Mouse (Mus musculus) c-Kit-negative CD71-positive TER-119-positive erythroid progenitor cells, embryonic 14.5 days (primary cell): ENCODE data around the gene Mettl1.

ENCODE experiments used
- DNase-seq: peaks from one replicate; pipeline ENCODE4 v3.0.0-alpha.2; 2013; ENCODE audit warnings: low read depth, low spot score

Gene Mettl1

DNA sequence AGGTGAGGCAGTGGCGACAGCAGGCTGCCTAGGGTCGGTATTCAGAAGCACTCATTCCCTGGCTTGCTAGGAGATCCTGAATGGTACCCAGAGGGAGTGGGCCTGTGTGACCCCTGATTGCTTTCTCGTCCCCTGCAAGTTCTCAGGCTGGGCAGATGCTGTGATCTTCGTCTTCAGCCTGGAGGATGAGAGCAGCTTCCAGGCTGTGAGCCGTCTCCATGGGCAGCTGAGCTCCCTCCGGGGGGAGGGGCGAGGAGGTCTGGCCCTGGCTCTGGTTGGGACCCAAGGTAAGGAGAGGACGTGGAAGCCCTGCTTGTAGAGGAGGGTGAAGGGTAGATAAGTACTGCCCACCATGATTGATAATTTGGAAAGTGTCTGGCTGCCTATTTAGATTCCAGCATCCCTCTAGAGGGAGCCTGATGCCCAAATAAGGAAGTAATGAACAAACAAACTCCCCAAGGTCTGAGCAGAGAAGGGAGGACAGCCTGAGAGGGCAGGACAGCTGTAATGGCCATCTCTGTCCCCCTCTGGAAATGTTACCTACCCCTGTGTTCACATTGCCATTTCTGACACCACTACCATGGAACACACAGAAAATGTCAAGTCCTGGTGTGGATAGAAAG lies 42.2 kb downstream of the Mettl1 start:
- no peak for DNase-seq

DNA sequence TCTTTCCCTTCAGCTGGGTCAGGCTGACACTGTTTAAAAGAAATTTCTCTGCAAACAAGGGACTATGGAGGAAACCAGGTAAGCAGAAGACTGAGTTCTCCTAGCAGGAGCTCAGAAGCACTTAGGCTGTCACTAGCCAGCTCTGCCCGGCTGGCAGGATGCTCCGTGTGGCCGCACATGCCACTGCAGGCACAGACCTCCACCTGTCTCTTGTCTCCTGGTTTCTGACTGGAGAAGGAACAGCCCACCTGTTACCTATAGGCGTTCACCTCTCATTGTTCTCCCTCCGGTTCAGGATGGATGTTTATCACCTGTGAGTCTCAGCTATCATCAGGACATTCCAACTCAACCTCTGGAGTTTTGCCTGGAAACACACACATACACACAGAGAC lies 42.7 kb downstream of the Mettl1 start:
- no peak for DNase-seq

GRCm38 (mm10) chr10:127085052-127085451 lies 43.8 kb downstream of the Mettl1 start:
- DNase-seq: no peak

DNA sequence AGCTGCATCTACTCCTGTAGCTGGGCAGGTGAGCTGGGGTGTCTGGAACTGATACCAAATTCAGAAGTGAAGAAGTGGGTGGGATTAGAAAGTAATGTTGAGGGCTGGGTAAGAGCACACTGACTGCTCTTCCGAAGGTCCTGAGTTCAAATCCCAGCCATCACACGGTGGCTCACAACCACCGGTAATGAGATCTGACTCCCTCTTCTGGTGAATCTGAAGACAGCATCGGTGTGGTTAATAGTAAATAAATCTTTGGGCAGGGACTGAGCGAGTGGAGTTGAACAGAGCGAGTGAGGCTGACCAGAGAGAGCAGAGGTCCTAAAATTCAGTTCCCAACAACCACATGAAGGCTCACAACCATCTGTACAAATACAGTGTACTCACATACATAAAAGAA lies 44.4 kb downstream of the Mettl1 start:
- no peak for DNase-seq

DNA sequence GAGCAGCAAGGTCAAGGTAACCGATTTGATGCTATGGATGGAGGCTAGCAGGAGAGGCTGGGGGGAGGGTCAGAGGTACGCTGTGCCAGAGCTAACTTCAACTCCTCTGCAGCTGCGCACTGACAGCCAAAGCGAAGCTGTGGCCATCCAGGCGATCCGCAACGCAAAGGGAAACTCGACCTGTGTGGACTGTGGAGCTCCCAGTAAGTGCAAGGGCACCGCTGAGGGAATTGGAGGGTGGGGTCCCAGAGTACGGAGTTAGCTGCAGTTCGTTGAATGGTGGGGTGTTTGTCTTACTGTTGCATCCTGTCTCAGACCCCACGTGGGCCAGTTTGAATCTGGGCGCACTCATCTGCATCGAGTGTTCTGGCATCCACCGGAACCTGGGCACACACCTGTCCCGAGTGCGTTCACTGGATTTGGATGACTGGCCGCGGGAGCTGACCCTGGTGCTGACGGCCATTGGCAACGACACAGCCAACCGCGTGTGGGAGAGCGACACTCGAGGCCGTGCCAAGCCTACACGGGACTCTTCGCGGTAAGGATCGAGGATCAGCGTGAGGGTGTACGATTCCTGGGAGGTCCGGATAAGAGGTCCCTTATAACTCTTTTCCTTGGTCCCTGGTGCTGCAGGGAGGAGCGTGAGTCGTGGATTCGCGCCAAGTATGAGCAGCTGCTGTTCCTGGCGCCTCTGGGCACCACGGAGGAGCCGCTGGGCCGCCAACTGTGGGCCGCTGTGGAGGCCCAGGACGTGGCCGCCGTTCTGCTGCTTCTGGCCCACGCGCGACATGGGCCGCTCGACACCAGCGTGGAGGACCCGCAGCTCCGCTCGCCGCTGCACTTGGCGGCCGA lies 49.6 kb downstream of the Mettl1 start:
- DNase-seq: no peak

DNA sequence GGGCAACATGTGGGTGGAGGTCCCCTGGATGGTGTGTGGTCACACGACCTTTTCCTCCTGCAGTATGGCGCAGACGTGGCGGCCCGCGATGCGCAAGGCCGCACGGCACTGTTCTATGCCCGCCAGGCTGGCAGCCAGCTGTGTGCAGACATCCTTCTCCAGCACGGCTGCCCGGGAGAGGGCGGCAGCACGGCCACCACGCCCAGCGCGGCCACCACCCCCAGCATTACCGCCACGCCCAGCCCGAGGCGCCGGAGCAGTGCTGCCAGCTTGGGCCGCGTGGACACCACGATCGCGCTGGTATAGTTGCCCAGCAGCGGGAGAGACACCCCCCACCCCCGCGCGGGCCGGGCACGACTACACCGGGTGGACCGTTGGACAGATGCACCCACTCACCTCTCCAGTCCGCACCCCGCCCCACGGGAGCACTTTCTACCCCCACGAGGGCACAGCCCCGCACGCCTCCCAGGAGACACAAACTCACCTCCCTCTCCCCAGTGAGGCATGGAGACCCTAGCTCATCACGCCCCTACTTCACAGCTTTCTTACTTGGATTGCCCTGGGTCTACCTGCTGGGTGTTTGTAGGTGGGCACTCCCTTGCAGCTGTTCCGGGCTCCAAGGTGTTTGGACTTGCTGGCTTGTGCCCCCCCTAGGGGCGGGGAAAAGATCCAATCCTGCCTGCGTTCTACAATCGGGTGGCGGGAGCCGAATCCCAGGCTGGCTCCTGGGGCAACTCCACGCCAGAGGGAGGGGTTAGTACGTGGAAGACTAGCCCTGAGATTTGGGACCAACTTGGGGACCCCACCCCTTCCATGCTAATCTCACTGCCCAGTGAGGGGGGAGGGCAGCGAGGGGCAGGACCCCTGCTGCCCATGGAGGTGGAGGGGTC lies 50.5 kb downstream of the Mettl1 start:
- DNase-seq: no peak

DNA sequence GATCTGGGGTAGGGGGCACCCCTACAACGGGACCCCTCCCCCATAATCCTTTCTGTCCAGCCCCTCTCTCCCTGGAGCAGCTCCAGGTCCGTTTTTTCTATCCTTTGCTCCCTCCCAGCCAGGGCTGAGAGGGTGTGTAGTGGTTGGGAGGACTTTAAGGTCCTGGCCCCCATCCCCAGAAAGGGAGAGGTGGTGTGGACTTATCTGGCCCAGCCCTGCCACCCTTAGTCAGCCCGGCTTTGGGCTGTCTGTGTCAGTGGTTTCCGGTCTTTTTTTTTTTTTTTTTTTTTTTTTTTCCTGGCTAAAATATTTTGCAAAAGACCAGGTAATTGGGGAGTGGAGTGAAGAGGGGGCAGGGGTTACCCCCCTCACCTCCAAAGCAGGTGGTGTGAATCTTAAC lies 51.5 kb downstream of the Mettl1 start:
- DNase-seq: no peak

DNA sequence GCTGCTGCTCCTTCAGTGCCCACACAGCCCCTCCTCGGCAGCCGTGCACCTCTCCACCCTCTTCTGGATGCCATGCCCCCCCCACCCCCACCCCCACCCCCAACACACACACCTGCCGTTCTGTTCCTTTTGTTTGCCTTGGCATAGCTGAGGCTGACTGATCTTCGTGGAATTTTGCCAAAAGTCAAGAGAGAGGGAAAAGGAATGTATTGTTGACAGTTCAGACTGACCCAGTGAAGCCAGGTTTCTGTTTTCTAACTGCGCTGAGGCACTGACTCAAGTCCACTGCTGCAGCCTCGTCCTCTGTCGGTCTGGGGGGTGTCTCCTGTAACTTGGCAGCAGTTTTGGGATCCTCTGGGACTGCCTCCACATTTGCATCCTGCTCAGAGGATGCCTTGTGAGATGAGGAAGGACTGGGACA lies 53.2 kb downstream of the Mettl1 start:
- no peak for DNase-seq
